7 mouse cellular contexts compared by ENCODE assay signal in the genomic region with DNA sequence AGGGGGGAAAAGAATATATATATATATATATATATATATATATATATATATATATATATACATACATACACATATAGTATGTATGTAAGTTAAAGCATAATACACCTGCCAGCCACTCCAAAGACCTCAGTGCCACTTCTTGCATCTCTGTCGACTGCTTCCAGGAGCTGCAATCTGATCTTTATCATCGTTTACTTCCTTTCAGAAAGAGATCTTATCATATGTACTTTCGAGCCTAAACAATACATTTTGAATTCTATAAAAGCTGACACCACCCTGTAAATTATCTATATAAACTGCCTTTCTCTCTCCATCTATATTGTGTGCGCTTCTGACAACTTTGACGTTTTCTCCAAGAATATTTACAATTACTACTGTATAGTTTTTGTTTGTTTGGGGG. TPM values are rescaled to one million over a fixed set of nuclear protein-coding genes. Genes with fewer than 3 reads are reported as not detected.
DNase-seq lines count a peak whose midpoint lies in the region; ATAC-seq and TF ChIP-seq lines count a peak whose summit lies in the region.

No protein-coding gene starts in this region.

- TF ChIP-seq CTCF in intestine, postnatal 0 days (IDR thresholded peaks at IDR 0.05; ENCODE audit: low read depth) = no peak
- TF ChIP-seq CTCF in olfactory bulb, adult 2 months (IDR thresholded peaks at IDR 0.05; ENCODE audit: insufficient read depth, low read depth, low read length) = no peak

- H3K27me3 ChIP-seq in lung, embryonic 16.5 days (ENCODE audit: control insufficient read depth, insufficient read depth, low read depth, low read length) = no peaks in the 10 kb centered on the region
- H3K27me3 ChIP-seq in embryonic facial prominence, embryonic 13.5 days = no peaks in the 10 kb centered on the region
- no peaks in the 10 kb centered on the region for H3K27me3 ChIP-seq in intestine, postnatal 0 days (replicated peaks; ENCODE audit: control insufficient read depth, insufficient read depth, low read length)

- no peaks in the 10 kb centered on the region for H3K9me3 ChIP-seq in lung, embryonic 16.5 days (ENCODE audit: control insufficient read depth, low read length)
- H3K9me3 ChIP-seq in embryonic facial prominence, embryonic 13.5 days = no peaks in the 10 kb centered on the region
- no peaks in the 10 kb centered on the region for H3K9me3 ChIP-seq in intestine, postnatal 0 days (ENCODE audit: control insufficient read depth)

- peak overlapping the region; percentile 96 for H3K9ac ChIP-seq in lung, embryonic 16.5 days (ENCODE audit: low read length)
- peak overlapping the region; percentile 87 for H3K9ac ChIP-seq in embryonic facial prominence, embryonic 13.5 days
- peak overlapping the region; percentile 80 for H3K9ac ChIP-seq in intestine, postnatal 0 days (ENCODE audit: low read depth, low read length)

- WGBS in lung, embryonic 16.5 days = 12% methylated on average over 5 of the region's 5 CpGs
- WGBS in embryonic facial prominence, embryonic 13.5 days = 25% methylated on average over 5 of the region's 5 CpGs
- 10% methylated on average over 5 of the region's 5 CpGs for WGBS in intestine, postnatal 0 days
- 27% methylated on average over 5 of the region's 5 CpGs for WGBS in olfactory bulb, adult 2 months

- peak overlapping the region; percentile 81 for H3K4me2 ChIP-seq in lung, embryonic 16.5 days (ENCODE audit: low read depth, low read length)
- peak overlapping the region; percentile 68 for H3K4me2 ChIP-seq in embryonic facial prominence, embryonic 13.5 days
- H3K4me2 ChIP-seq in intestine, postnatal 0 days (replicated peaks; ENCODE audit: low read depth) = peak overlapping the region; percentile 80

- no peak for ATAC-seq in lung, embryonic 16.5 days (ENCODE audit: low read depth)
- ATAC-seq in embryonic facial prominence, embryonic 13.5 days (ENCODE audit: insufficient number of reproducible peaks, insufficient read depth, low FRiP score, low TSS enrichment, low read depth) = no peak
- no peak for ATAC-seq in intestine, postnatal 0 days

- peak overlapping the region; percentile 83 for H3K4me3 ChIP-seq in lung, embryonic 16.5 days (ENCODE audit: low read length)
- H3K4me3 ChIP-seq in embryonic facial prominence, embryonic 13.5 days = peak overlapping the region; percentile 64
- peak overlapping the region; percentile 76 for H3K4me3 ChIP-seq in intestine, postnatal 0 days (ENCODE audit: low read depth, low read length)
- peak overlapping the region; percentile 72 for H3K4me3 ChIP-seq in olfactory bulb, adult 2 months (ENCODE audit: insufficient read depth, low read depth, low read length)

- no peaks in the 10 kb centered on the region; the same call in none of the 2 replicates for H3K4me1 ChIP-seq in lung, embryonic 16.5 days (replicated peaks; ENCODE audit: control insufficient read depth, insufficient read depth, low read length)
- no peaks in the 10 kb centered on the region for H3K4me1 ChIP-seq in embryonic facial prominence, embryonic 13.5 days
- H3K4me1 ChIP-seq in intestine, postnatal 0 days (replicated peaks; ENCODE audit: control insufficient read depth, insufficient read depth, low read length) = no peaks in the 10 kb centered on the region
- H3K4me1 ChIP-seq in olfactory bulb, adult 2 months (ENCODE audit: control insufficient read depth, insufficient read depth, low read length) = no peaks in the 10 kb centered on the region

- DNase-seq in lung, postnatal 10 days = no peak
- DNase-seq in left cerebral cortex, adult 9 months (ENCODE audit: low spot score in 2 of 2) = no peak
- DNase-seq in urinary bladder, postnatal 10 days (ENCODE audit: low spot score) = no peak

- no peak for TF ChIP-seq POLR2A in olfactory bulb, adult 2 months (IDR thresholded peaks at IDR 0.05; ENCODE audit: insufficient read depth, low read depth, low read length)

- H3K36me3 ChIP-seq in lung, embryonic 16.5 days (ENCODE audit: control insufficient read depth, insufficient read depth, low read length) = peaks cover 8% of the 10 kb centered on the region
- peaks cover 20% of the 10 kb centered on the region for H3K36me3 ChIP-seq in embryonic facial prominence, embryonic 13.5 days
- H3K36me3 ChIP-seq in intestine, postnatal 0 days (ENCODE audit: control insufficient read depth, insufficient read depth) = peaks cover 11% of the 10 kb centered on the region; the same call in 1 of the 2 replicates

- H3K27ac ChIP-seq in lung, embryonic 16.5 days (ENCODE audit: low read length) = peak overlapping the region; percentile 87; the same call in 1 of the 2 replicates
- H3K27ac ChIP-seq in embryonic facial prominence, embryonic 13.5 days = peak overlapping the region; percentile 95; the same call in 1 of the 2 replicates
- H3K27ac ChIP-seq in intestine, postnatal 0 days (ENCODE audit: low read depth, low read length) = 0 out of 2 replicates have a peak overlapping the region, but pooled peaks have one; percentile 83
- H3K27ac ChIP-seq in olfactory bulb, adult 2 months (ENCODE audit: insufficient read depth, low read depth, low read length) = no peak overlapping the region

RNA-seq across cellular contexts. Expression of a gene that starts 0.7 kb away (rescaled TPM):
- polyA plus RNA-seq in lung, embryonic 16.5 days (2015; fragmentation: Nextera tagmentation; extraction: Ambion mirVana) = 10.8 and 12.2 TPM in 2 replicates
- 8.3 and 9.3 TPM in 2 replicates for polyA plus RNA-seq in embryonic facial prominence, embryonic 13.5 days (2015; fragmentation: Nextera tagmentation; extraction: Ambion mirVana)
- 5.9 and 7.0 TPM in 2 replicates for polyA plus RNA-seq in intestine, postnatal 0 days (2015; fragmentation: Nextera tagmentation; extraction: Ambion mirVana)
- not detected in 2 replicates for polyA plus RNA-seq in olfactory bulb, adult 2 months (2012; ENCODE audit: insufficient read depth, insufficient read length, low replicate concordance, missing spikeins)

RNA-seq across cellular contexts. Expression of a gene that starts 24.8 kb away (rescaled TPM):
- polyA plus RNA-seq in lung, embryonic 16.5 days (2015; fragmentation: Nextera tagmentation; extraction: Ambion mirVana) = 1.1 and 4.3 TPM in 2 replicates
- 0.87 and 4.4 TPM in 2 replicates for polyA plus RNA-seq in embryonic facial prominence, embryonic 13.5 days (2015; fragmentation: Nextera tagmentation; extraction: Ambion mirVana)
- polyA plus RNA-seq in intestine, postnatal 0 days (2015; fragmentation: Nextera tagmentation; extraction: Ambion mirVana) = 0.21 and 0.22 TPM in 2 replicates
- not detected in 2 replicates for polyA plus RNA-seq in olfactory bulb, adult 2 months (2012; ENCODE audit: insufficient read depth, insufficient read length, low replicate concordance, missing spikeins)

RNA-seq across cellular contexts. Expression of a gene that starts 45.1 kb away (rescaled TPM):
- polyA plus RNA-seq in lung, embryonic 16.5 days (2015; fragmentation: Nextera tagmentation; extraction: Ambion mirVana) = not detected in 2 replicates
- polyA plus RNA-seq in embryonic facial prominence, embryonic 13.5 days (2015; fragmentation: Nextera tagmentation; extraction: Ambion mirVana) = 0.81 and 0.91 TPM in 2 replicates
- polyA plus RNA-seq in intestine, postnatal 0 days (2015; fragmentation: Nextera tagmentation; extraction: Ambion mirVana) = not detected in 2 replicates
- not detected in 2 replicates for polyA plus RNA-seq in olfactory bulb, adult 2 months (2012; ENCODE audit: insufficient read depth, insufficient read length, low replicate concordance, missing spikeins)
